Mouse (Mus musculus) myocyte (in vitro differentiated cells): ENCODE data around the gene Aldh3a2. TPM values are rescaled to one million over a fixed set of nuclear protein-coding genes. Genes with fewer than 3 reads are reported as not detected.

Experiments used
- H3K27me3 ChIP-seq: one replicate; pipeline ENCODE4 v1.6.1; 2011; ENCODE audit not compliant: control insufficient read depth, insufficient read depth, insufficient read length
- H3K36me3 ChIP-seq: one replicate; pipeline ENCODE4 v1.6.1; 2011; ENCODE audit not compliant: control insufficient read depth, insufficient read depth
- H3K4me2 ChIP-seq: one replicate; pipeline ENCODE4 v1.6.1; 2011; ENCODE audit warnings: low read depth, control low read depth
- H3K4me3 ChIP-seq: one replicate; pipeline ENCODE4 v1.5.1; 2011; ENCODE audit warnings: mild to moderate bottlenecking, control low read depth, moderate library complexity
- H3K79me2 ChIP-seq: one replicate; pipeline ENCODE4 v1.6.1; 2011; ENCODE audit not compliant: control insufficient read depth, insufficient read depth
- H3ac ChIP-seq: one replicate; pipeline ENCODE4 v1.6.1; 2011; ENCODE audit not compliant: control insufficient read depth, insufficient read length
- CEBPB ChIP-seq: IDR thresholded peaks from 2 replicates; pipeline ENCODE4 v1.6.1; 2011; ENCODE audit warnings: mild to moderate bottlenecking, moderate library complexity; ENCODE audit not compliant: poor library complexity, insufficient read depth, severe bottlenecking
- E2F4 ChIP-seq: IDR thresholded peaks from one replicate; pipeline ENCODE4 v1.6.1; 2011; ENCODE audit warnings: mild to moderate bottlenecking, control low read depth, moderate library complexity; ENCODE audit not compliant: insufficient read depth
- MAX ChIP-seq: IDR thresholded peaks from one replicate; pipeline ENCODE4 v1.6.1; 2011; ENCODE audit warnings: low read depth, mild to moderate bottlenecking, control low read depth
- MYOD1 ChIP-seq, 3 experiments: IDR thresholded peaks; one replicate each; pipeline ENCODE4 v1.6.1; 2011; ENCODE audit warnings: control low read depth in 2 of 3, low read depth in 2 of 3, mild to moderate bottlenecking in 2 of 3, moderate library complexity in 1 of 3; ENCODE audit not compliant: insufficient read length in 2 of 3, control insufficient read depth in 1 of 3
- MYOG ChIP-seq, 3 experiments: IDR thresholded peaks; one replicate each; pipeline ENCODE4 v1.6.1; 2011; ENCODE audit warnings: control low read depth in 2 of 3, low read depth in 2 of 3, mild to moderate bottlenecking in 2 of 3; ENCODE audit not compliant: insufficient read length in 2 of 3, control insufficient read depth in 1 of 3, insufficient read depth in 1 of 3
- POLR2A ChIP-seq: IDR thresholded peaks from one replicate; pipeline ENCODE4 v1.6.1; 2011; ENCODE audit warnings: low read depth, mild to moderate bottlenecking, control low read depth, moderate library complexity; ENCODE audit not compliant: insufficient read length
- POLR2AphosphoS2 ChIP-seq: IDR thresholded peaks from one replicate; pipeline ENCODE4 v1.6.1; 2011; ENCODE audit warnings: low read depth, control low read depth; ENCODE audit not compliant: insufficient read length
- REST ChIP-seq: IDR thresholded peaks from one replicate; pipeline ENCODE4 v1.6.1; 2011; ENCODE audit warnings: mild to moderate bottlenecking, control low read depth, moderate library complexity; ENCODE audit not compliant: insufficient read depth, insufficient read length
- SRF ChIP-seq: IDR thresholded peaks from one replicate; pipeline ENCODE4 v1.6.1; 2011; ENCODE audit warnings: low read depth; ENCODE audit not compliant: control insufficient read depth, insufficient read length
- TCF12 ChIP-seq: IDR thresholded peaks from one replicate; pipeline ENCODE4 v1.6.1; 2011; ENCODE audit warnings: mild to moderate bottlenecking, control low read depth; ENCODE audit not compliant: poor library complexity, insufficient read depth, severe bottlenecking
- TCF3 ChIP-seq: IDR thresholded peaks from one replicate; pipeline ENCODE4 v1.6.1; 2011; ENCODE audit warnings: low read depth, control low read depth; ENCODE audit not compliant: insufficient read length
- USF1 ChIP-seq: IDR thresholded peaks from one replicate; pipeline ENCODE4 v1.6.1; 2011; ENCODE audit warnings: low read depth, mild to moderate bottlenecking, control low read depth, moderate library complexity
- polyA plus RNA-seq: library from polyadenylated mRNA; unstranded; fragments of >200 nt; fragmentation: generic; extraction: Trizol; gene quantifications from one replicate; pipeline ENCODE4 v1.2.1, GENCODE M21; 2012; ENCODE audit warnings: missing spikeins

The Aldh3a2 gene
- polyA plus RNA-seq, 1 experiment = 28.6 TPM

GRCm38 (mm10) chr11:61293251-61293650, 26.0 kb upstream of the Aldh3a2 start:
- Histone ChIP-seq H3K4me2 (no peak overlapping the region), H3ac (no peak overlapping the region), H3K4me3 (no peak overlapping the region), H3K27me3 (no peaks in the 10 kb centered on the region), H3K36me3 (no peaks in the 10 kb centered on the region), H3K79me2 (no peaks in the 10 kb centered on the region)
- TF ChIP-seq POLR2A = no peak
- no peak for TF ChIP-seq CEBPB
- no peak for TF ChIP-seq SRF
- TF ChIP-seq REST = no peak
- TF ChIP-seq POLR2AphosphoS2 = no peak
- TF ChIP-seq MYOD1 (IDR thresholded peaks at IDR 0.05; ENCODE audit: control insufficient read depth in 1 of 3, insufficient read length in 2 of 3, low read depth in 2 of 3) = no peak
- TF ChIP-seq MYOG (IDR thresholded peaks at IDR 0.05; ENCODE audit: control insufficient read depth in 1 of 3, insufficient read depth in 1 of 3, insufficient read length in 2 of 3, low read depth in 2 of 3) = no peak
- TF ChIP-seq TCF3 = no peak
- TF ChIP-seq USF1 = no peak
- no peak for TF ChIP-seq MAX
- TF ChIP-seq TCF12 = no peak
- no peak for TF ChIP-seq E2F4

- H3K27me3 ChIP-seq = no peaks in the 10 kb centered on the region
- no peak for TF ChIP-seq MAX
- no peak for TF ChIP-seq SRF
- no peak for TF ChIP-seq POLR2AphosphoS2
- TF ChIP-seq TCF12 = no peak
- H3K36me3 ChIP-seq = no peaks in the 10 kb centered on the region
Measured at GRCm38 (mm10) chr11:61284323-61284722, 17.1 kb upstream of the Aldh3a2 start.

GRCm38 (mm10) chr11:61283414-61284049, 16.3 kb upstream of the Aldh3a2 start:
- H3K4me3 ChIP-seq = no peak overlapping the region
- H3K4me2 ChIP-seq = no peak overlapping the region
- H3K79me2 ChIP-seq = no peaks in the 10 kb centered on the region
- H3ac ChIP-seq = no peak overlapping the region
- TF ChIP-seq CEBPB = no peak
- no peak for TF ChIP-seq POLR2AphosphoS2
- no peak for TF ChIP-seq MYOG (IDR thresholded peaks at IDR 0.05; ENCODE audit: control insufficient read depth in 1 of 3, insufficient read depth in 1 of 3, insufficient read length in 2 of 3, low read depth in 2 of 3)
- no peak for TF ChIP-seq REST
- TF ChIP-seq TCF3 = no peak
- H3K27me3 ChIP-seq = no peaks in the 10 kb centered on the region
- no peaks in the 10 kb centered on the region for H3K36me3 ChIP-seq

More at GRCm38 (mm10) chr11:61284323-61284722, 17.1 kb upstream of the Aldh3a2 start:
- H3K79me2 ChIP-seq = no peaks in the 10 kb centered on the region
- H3K4me2 ChIP-seq = no peak overlapping the region
- no peak overlapping the region for H3ac ChIP-seq
- no peak overlapping the region for H3K4me3 ChIP-seq

GRCm38 (mm10) chr11:61278445-61279077, 11.3 kb upstream of the Aldh3a2 start:
- H3K4me2 ChIP-seq = peak overlapping the region; percentile 79
- H3ac ChIP-seq = no peak overlapping the region
- peak; percentile 95 for TF ChIP-seq CEBPB
- TF ChIP-seq TCF12 = no peak
- H3K36me3 ChIP-seq = no peaks in the 10 kb centered on the region
- H3K79me2 ChIP-seq = no peaks in the 10 kb centered on the region
- H3K4me3 ChIP-seq = no peak overlapping the region
- no peaks in the 10 kb centered on the region for H3K27me3 ChIP-seq

GRCm38 (mm10) chr11:61277937-61278336, 10.7 kb upstream of the Aldh3a2 start:
- Histone ChIP-seq H3K79me2 (no peaks in the 10 kb centered on the region), H3K36me3 (no peaks in the 10 kb centered on the region), H3K27me3 (no peaks in the 10 kb centered on the region), H3K4me3 (no peak overlapping the region), H3ac (no peak overlapping the region), H3K4me2 (peak overlapping the region; percentile 79)
- no peak for TF ChIP-seq CEBPB
- TF ChIP-seq TCF12 = no peak
- no peak for TF ChIP-seq POLR2AphosphoS2
- TF ChIP-seq POLR2A = no peak
- no peak for TF ChIP-seq MAX
- TF ChIP-seq MYOD1 (IDR thresholded peaks at IDR 0.05; ENCODE audit: control insufficient read depth in 1 of 3, insufficient read length in 2 of 3, low read depth in 2 of 3) = no peak
- no peak for TF ChIP-seq TCF3
- TF ChIP-seq REST = no peak
- no peak for TF ChIP-seq USF1
